Mouse (Mus musculus) ES-E14 (cell line): ENCODE measurements around the gene Npr3. TPM values are rescaled to one million over a fixed set of nuclear protein-coding genes. Genes with fewer than 3 reads are reported as not detected.

ENCODE experiments used
- DNase-seq: peaks from one replicate; pipeline ENCODE4 v3.0.0-alpha.2; 2013; ENCODE audit warnings: low read depth, low spot score
- H3K27ac ChIP-seq: 2 replicates; pipeline ENCODE4 v1.5.1; 2012; ENCODE audit warnings: low read depth, mild to moderate bottlenecking, low read length, moderate library complexity, mixed read lengths; ENCODE audit not compliant: poor library complexity, insufficient read depth, severe bottlenecking
- H3K36me3 ChIP-seq: 2 replicates; pipeline ENCODE4 v1.6.1; 2012; ENCODE audit warnings: mild to moderate bottlenecking, low read length, moderate library complexity, mixed read lengths; ENCODE audit not compliant: control insufficient read depth, poor library complexity, insufficient read depth, severe bottlenecking
- H3K4me1 ChIP-seq, 2 experiments: fragments of 150-350 bp in 1 of 2; sonication (generic) in 1 of 2; 2 replicates each; pipeline ENCODE4 v1.6.1; 2012; ENCODE audit warnings: low read length in 2 of 2, mild to moderate bottlenecking in 1 of 2, mixed read lengths in 1 of 2; ENCODE audit not compliant: control insufficient read depth in 2 of 2, insufficient read depth in 2 of 2, poor library complexity in 1 of 2
- H3K4me3 ChIP-seq, 2 experiments: fragments of 150-350 bp in 1 of 2; sonication (generic) in 1 of 2; 2 replicates each; pipeline ENCODE4 v1.5.1; 2012; ENCODE audit warnings: low read length in 2 of 2, low read depth in 1 of 2, mild to moderate bottlenecking in 1 of 2, mixed read lengths in 1 of 2; ENCODE audit not compliant: insufficient read depth in 1 of 2, poor library complexity in 1 of 2, severe bottlenecking in 1 of 2
- H3K9ac ChIP-seq: 2 replicates; pipeline ENCODE4 v1.6.1; 2012; ENCODE audit warnings: low read depth, mild to moderate bottlenecking, low read length, mixed read lengths; ENCODE audit not compliant: poor library complexity, insufficient read depth, severe bottlenecking
- H3K9me3 ChIP-seq: fragments of 150-350 bp; sonication (generic); 2 replicates; pipeline ENCODE4 v1.6.1; 2012; ENCODE audit warnings: low read depth, mild to moderate bottlenecking, low read length; ENCODE audit not compliant: control insufficient read depth, insufficient read depth
- CHD2 ChIP-seq: IDR thresholded peaks from 2 replicates; pipeline ENCODE4 v1.6.1; 2014; ENCODE audit warnings: mild to moderate bottlenecking, low read depth, low read length, inconsistent platforms
- HCFC1 ChIP-seq: IDR thresholded peaks from 2 replicates; pipeline ENCODE4 v1.6.1; 2012; ENCODE audit warnings: low read length, inconsistent platforms, borderline replicate concordance; ENCODE audit not compliant: insufficient read depth
- MAFK ChIP-seq: IDR thresholded peaks from 2 replicates; pipeline ENCODE4 v1.6.1; 2014; ENCODE audit warnings: mild to moderate bottlenecking, low read depth, low read length, inconsistent platforms; ENCODE audit not compliant: insufficient read depth
- ZC3H11A ChIP-seq: IDR thresholded peaks from 2 replicates; pipeline ENCODE4 v1.6.1; 2012; ENCODE audit warnings: low read depth, mild to moderate bottlenecking, inconsistent platforms, low read length, borderline replicate concordance
- ZNF384 ChIP-seq: IDR thresholded peaks from 2 replicates; pipeline ENCODE4 v1.6.1; 2012; ENCODE audit warnings: low read depth, low read length, inconsistent platforms
- in situ Hi-C, 2 experiments: fragments of 600-800 bp; cut with MboI; formaldehyde crosslinking; loops; one replicate each; pipeline ENCODE4 v1.15.1; 2025; ENCODE audit warnings: low sequenced_read_pairs in 2 of 2, inconsistent platforms in 1 of 2; ENCODE audit not compliant: unreplicated experiment in 2 of 2
- total RNA-seq: library from RNA; depleted of rRNA; stranded (reverse); fragments of 300-350 nt; gene quantifications from 2 replicates; pipeline ENCODE4 v1.2.3, GENCODE M21; 2012

Gene Npr3
- total RNA-seq, 1 experiment: 3.4 TPM

GRCm38 (mm10) chr15:11877273-11877672, 29.8 kb downstream of the Npr3 start:
- H3K4me3 ChIP-seq: no peak overlapping the region
- 0 out of 4 replicates have a peak, but pooled peaks cover 0 to 2% of the 10 kb centered on the region in 2 experiments for H3K4me1 ChIP-seq
- H3K36me3 ChIP-seq: no peaks in the 10 kb centered on the region
- H3K9ac ChIP-seq: no peak overlapping the region
- in situ Hi-C loops: no loop called here
- H3K9me3 ChIP-seq: no peaks in the 10 kb centered on the region
- TF ChIP-seq ZNF384: no peak
- no peak for TF ChIP-seq CHD2
- TF ChIP-seq ZC3H11A: no peak
- no peak for TF ChIP-seq MAFK
- no peak for TF ChIP-seq HCFC1
- no peak for DNase-seq
- no peak overlapping the region for H3K27ac ChIP-seq

DNA sequence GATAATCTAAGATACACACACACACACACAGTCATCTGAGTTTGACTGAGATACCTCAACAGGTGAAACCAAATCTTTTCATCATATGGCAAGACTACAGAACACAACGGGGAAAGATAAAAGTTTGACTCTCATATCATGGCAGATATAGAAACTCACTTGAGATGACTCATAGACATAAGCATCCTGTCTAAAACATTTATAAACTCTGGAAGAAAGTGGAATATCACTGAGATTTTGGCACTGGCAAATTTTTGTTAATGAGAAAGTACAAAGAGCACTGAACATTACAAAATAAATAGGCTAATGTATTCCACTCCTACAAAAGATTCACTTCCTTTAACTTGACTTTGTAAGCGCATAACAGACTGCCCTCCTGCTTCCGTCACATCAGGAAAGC, 40.2 kb downstream of the Npr3 start:
- Histone ChIP-seq H3K4me1 (no peaks in the 10 kb centered on the region), H3K4me3 (no peak overlapping the region), H3K9ac (no peak overlapping the region), H3K36me3 (no peaks in the 10 kb centered on the region), H3K9me3 (no peaks in the 10 kb centered on the region), H3K27ac (no peak overlapping the region)
- in situ Hi-C loops: no loop called here
- TF ChIP-seq ZC3H11A (no peak), CHD2 (no peak), MAFK (no peak), HCFC1 (no peak), ZNF384 (no peak)
- DNase-seq: no peak

- no peak overlapping the region for H3K27ac ChIP-seq
- no peak overlapping the region for H3K9ac ChIP-seq
- TF ChIP-seq CHD2 (no peak), HCFC1 (no peak), ZNF384 (no peak), MAFK (no peak), ZC3H11A (no peak)
- no peak for DNase-seq
- H3K9me3 ChIP-seq: no peaks in the 10 kb centered on the region
- no peaks in the 10 kb centered on the region for H3K4me1 ChIP-seq
- H3K36me3 ChIP-seq: no peaks in the 10 kb centered on the region
- H3K4me3 ChIP-seq: no peak overlapping the region
- in situ Hi-C loops: no loop called here
Measured at GRCm38 (mm10) chr15:11863540-11863818, 43.6 kb downstream of the Npr3 start.

- TF ChIP-seq CHD2 (no peak), ZC3H11A (no peak), MAFK (no peak), ZNF384 (no peak), HCFC1 (no peak)
- no peaks in the 10 kb centered on the region for H3K4me1 ChIP-seq
- H3K27ac ChIP-seq: no peak overlapping the region
- H3K9me3 ChIP-seq: no peaks in the 10 kb centered on the region
- H3K9ac ChIP-seq: no peak overlapping the region
- H3K4me3 ChIP-seq: no peak overlapping the region
- no peaks in the 10 kb centered on the region for H3K36me3 ChIP-seq
- DNase-seq: no peak
- in situ Hi-C loops: no loop called here
Measured at GRCm38 (mm10) chr15:11862785-11863539, 44.1 kb downstream of the Npr3 start.
